9 mouse cellular contexts compared by ENCODE assay signal in genomic region chr17:5000871-5001270, GRCm38 (mm10). TPM values are rescaled to one million over a fixed set of nuclear protein-coding genes. Genes with fewer than 3 reads are reported as not detected.
DNase-seq lines count a peak whose midpoint lies in the region; ATAC-seq and TF ChIP-seq lines count a peak whose summit lies in the region.
"Had no signal": no experiment of that assay in that cellular context is flagged by ENCODE, and none has a peak within 500 bp of the region (broad histone marks: within the 10 kb centered on the region; RNA-seq: fewer than 3 reads in every experiment).

No protein-coding gene starts in this region.

- H3K27me3 ChIP-seq in hindbrain, embryonic 10.5 days (ENCODE audit: insufficient read depth, poor library complexity, severe bottlenecking), result no peaks in the 10 kb centered on the region
- H3K27me3 ChIP-seq in hindbrain, embryonic 11.5 days (ENCODE audit: control insufficient read depth, insufficient read depth, low read length), result no peaks in the 10 kb centered on the region
- no peaks in the 10 kb centered on the region for H3K27me3 ChIP-seq in embryonic facial prominence, embryonic 12.5 days
- H3K27me3 ChIP-seq in intestine, embryonic 14.5 days (replicated peaks; ENCODE audit: control insufficient read depth, insufficient read depth, low read length), result no peaks in the 10 kb centered on the region
- no peaks in the 10 kb centered on the region for H3K27me3 ChIP-seq in neural tube, embryonic 13.5 days
- no peaks in the 10 kb centered on the region for H3K27me3 ChIP-seq in liver, postnatal 0 days (ENCODE audit: insufficient read depth, low read length)

- H3K9ac ChIP-seq in hindbrain, embryonic 11.5 days (ENCODE audit: low read depth, low read length), result no peak overlapping the region
- no peak overlapping the region for H3K9ac ChIP-seq in embryonic facial prominence, embryonic 12.5 days
- no peak overlapping the region for H3K9ac ChIP-seq in intestine, embryonic 14.5 days (ENCODE audit: low read length)
- peak overlapping the region; percentile 52 for H3K9ac ChIP-seq in neural tube, embryonic 13.5 days
- H3K9ac ChIP-seq in liver, postnatal 0 days (replicated peaks), result no peak overlapping the region

- DNase-seq in hindbrain, embryonic 10.5 days (ENCODE audit: low spot score), result no peak
- DNase-seq in hindbrain, embryonic 11.5 days (ENCODE audit: low spot score), result no peak
- DNase-seq in intestine, embryonic 14.5 days (ENCODE audit: low spot score), result no peak
- DNase-seq in liver, postnatal 0 days, result no peak
- no peak for DNase-seq in heart, postnatal 36 days
- no peak for DNase-seq in thymus, adult 18-20 months
- DNase-seq: lung, postnatal 10 days had no signal

- no peak overlapping the region for H3K27ac ChIP-seq in hindbrain, embryonic 10.5 days
- H3K27ac ChIP-seq in hindbrain, embryonic 11.5 days (ENCODE audit: low read depth, low read length), result no peak overlapping the region
- no peak overlapping the region for H3K27ac ChIP-seq in embryonic facial prominence, embryonic 12.5 days
- no peak overlapping the region for H3K27ac ChIP-seq in intestine, embryonic 14.5 days (ENCODE audit: low read depth)
- no peak overlapping the region; the same call in 1 of the 2 replicates for H3K27ac ChIP-seq in neural tube, embryonic 13.5 days (replicated peaks)
- no peak overlapping the region for H3K27ac ChIP-seq in liver, postnatal 0 days (ENCODE audit: low read depth)

- 57% methylated on average over 7 of the region's 7 CpGs for WGBS in hindbrain, embryonic 10.5 days
- WGBS in hindbrain, embryonic 11.5 days, result 51% methylated on average over 7 of the region's 7 CpGs
- WGBS in embryonic facial prominence, embryonic 12.5 days, result 45% methylated on average over 7 of the region's 7 CpGs
- WGBS in intestine, embryonic 14.5 days, result 53% methylated on average over 7 of the region's 7 CpGs
- WGBS in neural tube, embryonic 13.5 days, result 39% methylated on average over 7 of the region's 7 CpGs
- 73% methylated on average over 7 of the region's 7 CpGs for WGBS in liver, postnatal 0 days (ENCODE audit: insufficient replicate concordance)

- peaks cover 88% of the 10 kb centered on the region for H3K4me1 ChIP-seq in hindbrain, embryonic 10.5 days (replicated peaks)
- peaks cover 14% of the 10 kb centered on the region for H3K4me1 ChIP-seq in hindbrain, embryonic 11.5 days (replicated peaks; ENCODE audit: control insufficient read depth, insufficient read depth, low read length)
- peaks cover 62% of the 10 kb centered on the region for H3K4me1 ChIP-seq in embryonic facial prominence, embryonic 12.5 days
- H3K4me1 ChIP-seq in intestine, embryonic 14.5 days (replicated peaks; ENCODE audit: control insufficient read depth, insufficient read depth, low read length), result peaks cover 62% of the 10 kb centered on the region
- peaks cover 76% of the 10 kb centered on the region for H3K4me1 ChIP-seq in neural tube, embryonic 13.5 days (replicated peaks)
- peaks cover 46% of the 10 kb centered on the region for H3K4me1 ChIP-seq in liver, postnatal 0 days (ENCODE audit: insufficient read depth)

- no peaks in the 10 kb centered on the region for H3K9me3 ChIP-seq in hindbrain, embryonic 10.5 days
- no peaks in the 10 kb centered on the region for H3K9me3 ChIP-seq in hindbrain, embryonic 11.5 days (ENCODE audit: control insufficient read depth, low read length)
- no peaks in the 10 kb centered on the region for H3K9me3 ChIP-seq in embryonic facial prominence, embryonic 12.5 days
- no peaks in the 10 kb centered on the region for H3K9me3 ChIP-seq in intestine, embryonic 14.5 days (ENCODE audit: control insufficient read depth, low read length)
- H3K9me3 ChIP-seq in neural tube, embryonic 13.5 days, result no peaks in the 10 kb centered on the region
- no peaks in the 10 kb centered on the region for H3K9me3 ChIP-seq in liver, postnatal 0 days (ENCODE audit: low read length)

- intact Hi-C loops in heart, postnatal 36 days (cut with DNase I), result no loop called here

- H3K4me3 ChIP-seq in hindbrain, embryonic 10.5 days, result 0 out of 2 replicates have a peak overlapping the region, but pooled peaks have one; percentile 4
- no peak overlapping the region for H3K4me3 ChIP-seq in hindbrain, embryonic 11.5 days (ENCODE audit: low read depth, low read length)
- 0 out of 2 replicates have a peak overlapping the region, but pooled peaks have one; percentile 5 for H3K4me3 ChIP-seq in embryonic facial prominence, embryonic 12.5 days
- H3K4me3 ChIP-seq in intestine, embryonic 14.5 days (ENCODE audit: low read depth, low read length), result no peak overlapping the region
- peak overlapping the region; percentile 29 for H3K4me3 ChIP-seq in neural tube, embryonic 13.5 days
- H3K4me3 ChIP-seq in liver, postnatal 0 days (ENCODE audit: low read depth, low read length), result no peak overlapping the region

- H3K36me3 ChIP-seq in hindbrain, embryonic 10.5 days, result no peaks in the 10 kb centered on the region
- no peaks in the 10 kb centered on the region for H3K36me3 ChIP-seq in hindbrain, embryonic 11.5 days (ENCODE audit: control insufficient read depth, insufficient read depth, low read length)
- H3K36me3 ChIP-seq in embryonic facial prominence, embryonic 12.5 days, result no peaks in the 10 kb centered on the region
- H3K36me3 ChIP-seq in intestine, embryonic 14.5 days (ENCODE audit: control insufficient read depth, insufficient read depth, low read length), result no peaks in the 10 kb centered on the region
- H3K36me3 ChIP-seq in neural tube, embryonic 13.5 days, result no peaks in the 10 kb centered on the region
- H3K36me3 ChIP-seq in liver, postnatal 0 days (replicated peaks; ENCODE audit: insufficient read depth, low read length), result no peaks in the 10 kb centered on the region

- no peak for TF ChIP-seq EP300 in liver, postnatal 0 days (IDR thresholded peaks at IDR 0.05; ENCODE audit: low read depth)

- TF ChIP-seq CTCF in liver, postnatal 0 days (IDR thresholded peaks at IDR 0.05; ENCODE audit: low read depth), result no peak

- no peak for ATAC-seq in hindbrain, embryonic 11.5 days (ENCODE audit: low FRiP score)
- no peak; the same call in 1 of the 2 replicates for ATAC-seq in embryonic facial prominence, embryonic 12.5 days (ENCODE audit: insufficient number of reproducible peaks, insufficient read depth, low FRiP score, low TSS enrichment)
- no peak for ATAC-seq in intestine, embryonic 14.5 days (replicated peaks; ENCODE audit: low FRiP score, low TSS enrichment, low read depth)
- no peak for ATAC-seq in neural tube, embryonic 13.5 days (ENCODE audit: low read depth)
- ATAC-seq in liver, postnatal 0 days, result no peak

- H3K4me2 ChIP-seq in hindbrain, embryonic 11.5 days (replicated peaks; ENCODE audit: low read depth, low read length), result no peak overlapping the region
- H3K4me2 ChIP-seq in embryonic facial prominence, embryonic 12.5 days (replicated peaks), result peak overlapping the region; percentile 20; the same call in 1 of the 2 replicates
- peak overlapping the region; percentile 42; the same call in 1 of the 2 replicates for H3K4me2 ChIP-seq in intestine, embryonic 14.5 days (ENCODE audit: low read length)
- peak overlapping the region; percentile 52 for H3K4me2 ChIP-seq in neural tube, embryonic 13.5 days
- H3K4me2 ChIP-seq in liver, postnatal 0 days (ENCODE audit: low read depth, low read length), result no peak overlapping the region

RNA-seq across cellular contexts. Expression of gene Arid1b, which starts 6.7 kb away (rescaled TPM):
- polyA plus RNA-seq in hindbrain, embryonic 10.5 days (2016; fragmentation: Nextera tagmentation; extraction: Ambion mirVana), result 10.4 and 11.7 TPM in 2 replicates
- 13.1 and 18.6 TPM in 2 replicates for polyA plus RNA-seq in hindbrain, embryonic 11.5 days (2014; fragmentation: Nextera tagmentation; extraction: Ambion mirVana)
- 17.2 and 18.5 TPM in 2 replicates for polyA plus RNA-seq in embryonic facial prominence, embryonic 12.5 days (2016; fragmentation: Nextera tagmentation; extraction: Ambion mirVana)
- polyA plus RNA-seq in intestine, embryonic 14.5 days (2014; fragmentation: Nextera tagmentation; extraction: Ambion mirVana), result 14.9 and 16.4 TPM in 2 replicates
- 14.1 and 14.4 TPM in 2 replicates for polyA plus RNA-seq in neural tube, embryonic 13.5 days (2015; fragmentation: Nextera tagmentation; extraction: Ambion mirVana)
- polyA plus RNA-seq in liver, postnatal 0 days (2015; fragmentation: Nextera tagmentation; extraction: Ambion mirVana), result 1.9 and 2.2 TPM in 2 replicates
- 10 to 100 TPM; 27.8 to 28.3 TPM for total RNA-seq in heart, postnatal 36 days (2021)

Comparison
In these comparisons a context has a peak if more than half of its experiments do, and no peak if none do; other contexts are left out.
1. H3K4me3 ChIP-seq: peak in hindbrain, embryonic 10.5 days (single experiment), embryonic facial prominence, embryonic 12.5 days (single experiment) and neural tube, embryonic 13.5 days (single experiment); none in hindbrain, embryonic 11.5 days (single experiment), intestine, embryonic 14.5 days (single experiment) and liver, postnatal 0 days (single experiment).
2. H3K4me2 ChIP-seq: peak in embryonic facial prominence, embryonic 12.5 days (single experiment), intestine, embryonic 14.5 days (single experiment) and neural tube, embryonic 13.5 days (single experiment); none in hindbrain, embryonic 11.5 days (single experiment) and liver, postnatal 0 days (single experiment).